Mouse (Mus musculus) midbrain, embryonic 11.5 days (tissue): Measurements from ENCODE around the gene Fam53b. TPM values are rescaled to one million over a fixed set of nuclear protein-coding genes. Genes with fewer than 3 reads are reported as not detected.

Source experiments
- ATAC-seq: fragments of 200-750 bp; cut with Nextera tagmentation; 2 replicates; pipeline ENCODE4 v1.8.0; 2017; ENCODE audit warnings: moderate TSS enrichment, moderate library complexity; ENCODE audit not compliant: low FRiP score
- DNase-seq: peaks from one replicate; pipeline ENCODE4 v3.0.0; 2015; ENCODE audit warnings: low spot score; ENCODE audit errors: missing footprints
- H3K27ac ChIP-seq: fragments of 300-500 bp; sonication (generic); 2 replicates; pipeline ENCODE4 v1.5.1; 2014; ENCODE audit warnings: low read depth, low read length
- H3K27me3 ChIP-seq: fragments of 300-500 bp; sonication (generic); 2 replicates; pipeline ENCODE4 v1.6.1; 2014; ENCODE audit warnings: mild to moderate bottlenecking, low read length, moderate library complexity, mixed read lengths; ENCODE audit not compliant: control insufficient read depth, insufficient read depth
- H3K36me3 ChIP-seq: fragments of 300-500 bp; sonication (generic); 2 replicates; pipeline ENCODE4 v1.6.1; 2014; ENCODE audit warnings: mild to moderate bottlenecking, low read length, moderate library complexity, mixed read lengths; ENCODE audit not compliant: control insufficient read depth, insufficient read depth
- H3K4me1 ChIP-seq: fragments of 300-500 bp; sonication (generic); 2 replicates; pipeline ENCODE4 v1.6.1; 2014; ENCODE audit warnings: low read length; ENCODE audit not compliant: control insufficient read depth, insufficient read depth
- H3K4me2 ChIP-seq: fragments of 300-500 bp; sonication (generic); 2 replicates; pipeline ENCODE4 v1.6.1; 2014; ENCODE audit warnings: mild to moderate bottlenecking, moderate library complexity
- H3K4me3 ChIP-seq: fragments of 300-500 bp; sonication (generic); 2 replicates; pipeline ENCODE4 v1.5.1; 2014; ENCODE audit warnings: low read depth, low read length
- H3K9ac ChIP-seq: fragments of 300-500 bp; sonication (generic); 2 replicates; pipeline ENCODE4 v1.6.1; 2014; ENCODE audit warnings: low read length
- H3K9me3 ChIP-seq: fragments of 300-500 bp; sonication (generic); 2 replicates; pipeline ENCODE4 v1.6.1; 2016; ENCODE audit warnings: low read length; ENCODE audit not compliant: control insufficient read depth
- WGBS: fragments of 180-500 bp; shearing (Covaris S2); extraction: QIAGEN DNeasy Blood & Tissue Kit; methylation state at CpG from one replicate; pipeline ENCODE4 v1.1.7; 2014; 5-methylcytosine and 5-hydroxymethylcytosine counted together
- polyA plus RNA-seq: library from polyadenylated mRNA; unstranded; fragments of >200 nt; fragmentation: Nextera tagmentation; extraction: Ambion mirVana; gene quantifications from 2 replicates; pipeline ENCODE4 v1.2.1, GENCODE M21; 2014

Gene Fam53b
- polyA plus RNA-seq, 1 experiment from 2014 or later = 17.5 TPM

DNA sequence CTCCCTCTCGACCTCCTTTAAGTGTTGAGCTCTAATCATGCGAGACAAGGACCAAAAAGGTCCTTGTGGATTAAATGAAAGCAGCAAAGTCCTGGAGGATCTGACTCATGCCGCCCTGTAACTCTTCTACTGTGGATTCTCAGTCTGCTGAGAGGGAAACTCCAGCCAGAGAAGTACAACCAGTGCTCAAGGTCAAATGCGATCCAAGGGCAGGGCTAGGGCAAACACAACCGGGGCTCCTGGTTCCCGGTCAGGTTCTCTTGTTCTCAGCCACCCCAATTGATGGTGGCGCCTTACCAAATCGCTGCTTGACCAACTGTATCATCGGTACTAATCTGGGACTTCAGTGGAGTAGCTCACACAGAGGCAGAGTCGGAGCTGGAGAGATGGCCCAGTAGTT is 12.8 kb downstream of the Fam53b start:
- WGBS = 88% methylated on average over 10 of the region's 10 CpGs
- DNase-seq (no peak), ATAC-seq (no peak)
- Histone ChIP-seq H3K9ac (no peak overlapping the region), H3K4me3 (no peak overlapping the region), H3K4me2 (no peak overlapping the region), H3K27me3 (no peaks in the 10 kb centered on the region), H3K36me3 (no peaks in the 10 kb centered on the region), H3K9me3 (no peaks in the 10 kb centered on the region), H3K4me1 (no peaks in the 10 kb centered on the region), H3K27ac (no peak overlapping the region)

DNA sequence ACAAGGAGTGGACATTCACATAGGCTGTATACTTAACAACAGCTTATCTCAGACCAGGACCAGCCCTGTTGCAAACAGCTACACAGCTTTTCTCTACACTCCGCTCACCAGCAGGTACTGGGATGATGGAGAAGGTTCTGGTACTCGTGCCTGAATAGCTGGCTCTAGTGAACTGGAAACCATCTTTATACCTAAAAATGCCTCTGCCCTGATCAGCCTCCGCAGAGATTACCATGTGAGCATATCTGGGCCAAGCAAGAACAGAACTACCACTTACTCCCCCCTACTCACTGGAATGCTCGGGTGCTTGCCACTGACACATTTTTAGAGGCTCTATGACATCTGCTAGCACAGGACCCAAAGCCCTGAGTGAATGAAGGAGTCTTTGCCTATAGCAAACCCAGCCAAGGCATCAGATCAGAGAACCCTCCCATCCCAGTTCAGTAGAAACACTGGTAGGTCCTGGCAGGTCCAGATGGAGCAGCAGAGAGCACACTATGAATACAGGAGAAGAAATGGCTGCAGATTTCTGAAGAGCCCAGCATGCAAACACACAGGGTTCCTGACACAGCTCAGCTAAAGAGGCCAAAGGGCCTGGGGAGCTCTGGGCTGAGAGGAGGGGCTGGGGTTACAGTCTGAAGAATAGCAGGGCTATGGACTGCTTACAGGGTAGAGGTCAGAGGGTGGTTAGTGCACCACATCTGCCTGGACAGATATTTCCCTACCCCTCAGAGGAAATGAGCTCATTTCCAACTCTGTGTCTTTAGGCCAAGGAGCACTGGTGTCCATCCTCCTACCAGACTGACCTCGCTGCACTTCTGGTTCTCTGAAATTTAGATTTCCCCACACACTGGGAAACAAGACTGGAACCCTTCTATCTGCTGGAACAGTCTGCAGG is 14.3 kb downstream of the Fam53b start:
- Histone ChIP-seq H3K4me3 (no peak overlapping the region), H3K27ac (no peak overlapping the region), H3K27me3 (no peaks in the 10 kb centered on the region), H3K36me3 (no peaks in the 10 kb centered on the region), H3K4me2 (no peak overlapping the region), H3K9ac (no peak overlapping the region), H3K9me3 (no peaks in the 10 kb centered on the region), H3K4me1 (no peaks in the 10 kb centered on the region; the same call in 1 of the 2 replicates)
- WGBS = 89% methylated on average over 5 of the region's 5 CpGs
- DNase-seq = no peak
- ATAC-seq = no peak

DNA sequence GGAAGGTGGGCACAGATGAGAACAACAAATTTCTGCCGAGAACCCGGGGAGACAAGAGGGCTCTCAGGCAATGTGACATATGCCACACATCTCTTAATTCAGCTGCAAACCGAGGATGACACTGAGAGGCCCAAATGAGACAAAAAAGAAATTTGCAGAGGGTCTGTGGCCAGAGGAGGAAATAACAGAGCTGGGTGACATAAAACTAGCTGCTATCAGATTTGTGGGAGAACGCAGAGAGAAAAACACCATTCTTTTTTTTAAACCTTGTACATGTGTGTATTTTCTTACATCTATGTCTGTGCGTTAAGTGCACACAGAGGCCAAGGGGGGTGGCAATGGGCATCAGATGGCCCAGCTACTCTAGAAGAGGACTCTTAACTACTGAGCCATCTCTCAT is 18.5 kb downstream of the Fam53b start:
- Histone ChIP-seq H3K27ac (no peak overlapping the region), H3K36me3 (no peaks in the 10 kb centered on the region), H3K4me1 (no peaks in the 10 kb centered on the region; the same call in none of the 2 replicates), H3K4me3 (no peak overlapping the region), H3K9me3 (no peaks in the 10 kb centered on the region), H3K4me2 (no peak overlapping the region), H3K27me3 (no peaks in the 10 kb centered on the region), H3K9ac (no peak overlapping the region)
- WGBS = 91% methylated on average over 5 of the region's 5 CpGs
- DNase-seq (no peak), ATAC-seq (no peak)

DNA sequence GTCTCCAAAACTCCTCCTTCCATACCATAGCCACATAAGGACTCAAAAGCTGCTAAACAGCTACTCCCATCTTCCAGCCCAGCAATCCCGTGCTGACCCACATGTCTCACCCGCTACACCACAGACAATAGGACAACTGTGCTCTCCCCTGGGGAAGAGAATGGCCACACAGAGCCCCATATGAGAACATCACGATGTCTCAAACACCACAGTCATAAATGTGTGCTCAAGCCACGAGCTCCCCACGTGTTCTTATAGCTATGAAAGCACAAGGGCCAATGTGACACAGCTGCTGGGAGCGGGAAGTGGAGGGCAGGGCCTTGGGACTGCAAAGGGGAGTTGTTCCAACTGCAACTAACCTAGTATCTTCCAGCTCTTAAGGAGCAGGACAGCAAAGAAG is 20.2 kb downstream of the Fam53b start:
- Histone ChIP-seq H3K9ac (no peak overlapping the region), H3K27me3 (no peaks in the 10 kb centered on the region), H3K36me3 (no peaks in the 10 kb centered on the region), H3K4me1 (no peaks in the 10 kb centered on the region; the same call in none of the 2 replicates), H3K9me3 (no peaks in the 10 kb centered on the region), H3K4me2 (no peak overlapping the region), H3K4me3 (no peak overlapping the region), H3K27ac (no peak overlapping the region)
- no peak for ATAC-seq
- no peak for DNase-seq
- 74% methylated on average over 6 of the region's 6 CpGs for WGBS

DNA sequence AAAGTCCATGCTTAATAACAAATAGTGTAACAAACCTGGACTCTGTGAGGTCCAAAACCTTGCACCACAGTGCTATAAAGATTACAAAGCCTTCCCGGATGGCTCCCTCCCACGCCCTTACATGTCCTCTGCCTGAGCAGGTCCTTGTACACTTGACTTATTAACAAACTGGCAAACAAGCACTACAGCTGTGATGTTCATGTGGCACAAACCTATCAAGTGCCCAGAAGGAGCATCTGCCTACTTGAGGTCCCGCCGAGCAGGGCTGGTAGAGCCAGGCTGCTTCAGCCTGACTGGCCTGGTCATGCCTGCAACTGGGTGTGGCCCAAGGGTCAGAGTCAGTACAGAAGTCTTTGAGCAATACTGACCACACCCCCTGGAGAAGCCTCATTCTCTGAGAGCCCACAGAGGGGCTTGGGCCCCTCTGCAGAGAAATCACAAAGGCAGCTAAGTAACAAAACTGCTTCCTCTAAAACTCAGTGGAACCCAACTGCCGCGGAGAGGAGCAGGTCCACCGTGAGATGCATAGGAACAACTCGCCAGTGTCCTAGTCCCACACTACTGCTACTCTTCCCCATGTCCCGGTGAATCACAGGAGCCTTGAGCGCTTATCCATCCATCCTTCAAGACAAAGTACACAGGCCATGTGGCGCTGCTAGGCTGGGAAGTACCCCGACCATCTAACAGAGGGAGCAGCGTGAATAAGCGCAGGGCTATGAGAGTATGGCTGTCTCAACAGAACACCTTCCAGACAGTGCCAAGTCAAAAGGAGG is 23.1 kb downstream of the Fam53b start:
- Histone ChIP-seq H3K9me3 (no peaks in the 10 kb centered on the region), H3K27me3 (no peaks in the 10 kb centered on the region), H3K4me2 (no peak overlapping the region), H3K4me3 (no peak overlapping the region), H3K9ac (no peak overlapping the region), H3K27ac (no peak overlapping the region), H3K4me1 (no peaks in the 10 kb centered on the region; the same call in none of the 2 replicates), H3K36me3 (no peaks in the 10 kb centered on the region)
- DNase-seq (no peak), ATAC-seq (no peak)
- WGBS = 86% methylated on average over 14 of the region's 14 CpGs

DNA sequence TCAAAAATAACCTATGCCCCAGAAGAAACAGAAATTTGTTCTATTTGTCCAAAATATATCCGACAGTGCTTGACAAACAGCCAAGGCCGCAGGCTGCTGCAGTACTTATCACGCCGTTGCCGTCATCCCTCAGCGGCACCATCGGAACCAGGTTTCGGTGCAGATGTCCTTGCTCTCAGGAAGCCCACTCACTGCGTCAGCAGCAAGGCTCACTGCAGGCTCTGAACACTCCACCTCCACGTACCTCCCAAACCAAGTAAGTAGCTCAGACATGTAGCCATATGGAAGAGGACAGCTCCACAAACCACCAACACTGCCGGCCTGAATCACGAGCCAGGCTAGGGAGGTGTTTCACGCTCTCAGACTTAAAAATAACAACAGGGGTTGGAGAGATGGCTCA is 24.9 kb downstream of the Fam53b start:
- DNase-seq = no peak
- no peaks in the 10 kb centered on the region for H3K9me3 ChIP-seq
- WGBS = 95% methylated on average over 13 of the region's 13 CpGs
- no peak overlapping the region for H3K4me3 ChIP-seq
- H3K4me1 ChIP-seq = peaks cover 2% of the 10 kb centered on the region
- H3K27me3 ChIP-seq = no peaks in the 10 kb centered on the region
- no peak overlapping the region for H3K27ac ChIP-seq
- H3K4me2 ChIP-seq = no peak overlapping the region
- ATAC-seq = no peak
- H3K36me3 ChIP-seq = no peaks in the 10 kb centered on the region
- H3K9ac ChIP-seq = no peak overlapping the region

DNA sequence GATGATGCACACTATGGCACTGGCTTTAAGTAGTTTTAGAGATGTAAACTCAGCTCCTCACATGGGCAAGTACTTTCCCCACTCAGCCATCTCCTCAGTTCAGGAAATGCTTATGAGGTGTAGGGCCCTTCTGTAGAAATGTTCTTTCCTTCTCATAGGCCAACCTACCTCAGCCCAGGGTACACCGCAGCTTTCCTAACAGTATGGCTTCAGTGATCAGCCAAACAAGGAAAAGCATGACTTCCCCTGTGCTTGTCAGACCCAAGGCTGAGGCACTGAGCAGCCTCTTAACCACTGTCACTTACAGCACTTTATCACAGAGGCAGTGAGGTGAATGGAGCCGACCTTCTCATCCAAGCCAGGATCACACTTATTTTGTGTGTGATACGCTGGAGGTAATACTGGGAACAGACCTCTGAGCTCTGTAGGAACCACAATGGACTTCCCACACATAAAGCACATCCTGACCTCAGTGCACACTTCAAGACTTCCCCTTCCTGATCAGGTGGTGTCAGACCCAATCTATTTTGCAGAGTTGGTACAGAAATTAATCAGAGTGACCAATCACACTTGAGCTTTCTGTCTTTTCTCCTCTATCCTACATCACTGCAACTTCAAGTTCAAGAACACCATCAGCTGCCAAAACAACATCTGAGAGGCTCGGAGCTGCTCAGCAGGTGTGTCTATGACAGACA is 26.0 kb downstream of the Fam53b start:
- no peak overlapping the region for H3K27ac ChIP-seq
- no peaks in the 10 kb centered on the region for H3K27me3 ChIP-seq
- H3K9ac ChIP-seq = no peak overlapping the region
- DNase-seq = no peak
- no peak for ATAC-seq
- no peak overlapping the region for H3K4me3 ChIP-seq
- H3K4me1 ChIP-seq = 0 out of 2 replicates have a peak, but pooled peaks cover 2% of the 10 kb centered on the region
- 92% methylated on average over 4 of the region's 4 CpGs for WGBS
- H3K36me3 ChIP-seq = no peaks in the 10 kb centered on the region
- no peak overlapping the region for H3K4me2 ChIP-seq
- no peaks in the 10 kb centered on the region for H3K9me3 ChIP-seq

DNA sequence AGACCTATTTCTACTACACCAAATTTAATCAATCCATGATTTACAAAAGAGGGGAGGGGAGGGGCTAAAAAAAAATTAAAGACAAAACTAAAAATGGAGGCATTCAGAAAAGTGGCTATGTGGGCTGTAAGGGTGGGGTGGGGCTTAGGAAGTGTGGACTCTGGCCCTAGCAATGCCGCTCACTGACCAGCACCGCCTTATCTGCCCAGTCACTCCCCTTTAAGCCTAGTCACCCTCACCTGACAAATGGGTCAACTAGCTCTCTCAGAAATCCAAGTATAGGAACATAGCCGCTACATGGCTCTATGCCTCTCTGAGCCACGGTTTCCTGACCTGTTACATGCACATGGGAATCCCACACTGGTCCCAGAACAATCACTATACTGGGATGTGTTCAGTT is 26.7 kb downstream of the Fam53b start:
- no peaks in the 10 kb centered on the region for H3K36me3 ChIP-seq
- DNase-seq = no peak
- no peaks in the 10 kb centered on the region for H3K27me3 ChIP-seq
- no peaks in the 10 kb centered on the region for H3K9me3 ChIP-seq
- WGBS = 88% methylated on average over 4 of the region's 4 CpGs
- H3K4me2 ChIP-seq = no peak overlapping the region
- no peak overlapping the region for H3K4me3 ChIP-seq
- ATAC-seq = no peak
- no peak overlapping the region for H3K9ac ChIP-seq
- peaks cover 4% of the 10 kb centered on the region for H3K4me1 ChIP-seq
- no peak overlapping the region for H3K27ac ChIP-seq
